Mouse (Mus musculus) neural tube, embryonic 10.5 days (tissue): ENCODE data around the gene Map1b.
A peak's percentile ranks its signal among the peaks of the same experiment; 100 is the strongest.

Source experiments
- DNase-seq: peaks from one replicate; pipeline ENCODE4 v3.0.0-alpha.2; 2017; ENCODE audit warnings: low spot score; ENCODE audit errors: extremely low spot score

Gene Map1b

GRCm38 (mm10) chr13:99410611-99411515 lies 105.5 kb downstream of the Map1b start:
- no peak for DNase-seq

DNA sequence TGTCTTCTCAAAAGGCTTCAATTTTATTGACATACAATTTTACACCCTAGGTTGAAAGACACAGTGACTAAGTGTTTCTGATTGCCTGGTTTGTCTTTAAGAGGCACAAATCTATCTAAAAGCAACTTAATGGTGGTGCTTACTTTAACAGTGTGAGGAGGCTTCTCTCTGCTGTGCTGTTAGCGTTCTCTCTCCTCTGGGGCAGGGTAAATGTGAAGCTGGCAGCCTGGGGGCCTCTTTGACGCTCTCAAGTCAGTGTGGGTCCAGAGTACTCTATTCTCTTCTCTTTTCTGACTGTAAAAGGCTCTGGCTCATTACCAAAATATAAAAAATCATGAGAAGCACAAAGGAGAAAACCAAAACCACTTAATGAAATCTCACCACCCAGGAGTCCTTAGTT lies 107.1 kb downstream of the Map1b start:
- DNase-seq, result no peak

DNA sequence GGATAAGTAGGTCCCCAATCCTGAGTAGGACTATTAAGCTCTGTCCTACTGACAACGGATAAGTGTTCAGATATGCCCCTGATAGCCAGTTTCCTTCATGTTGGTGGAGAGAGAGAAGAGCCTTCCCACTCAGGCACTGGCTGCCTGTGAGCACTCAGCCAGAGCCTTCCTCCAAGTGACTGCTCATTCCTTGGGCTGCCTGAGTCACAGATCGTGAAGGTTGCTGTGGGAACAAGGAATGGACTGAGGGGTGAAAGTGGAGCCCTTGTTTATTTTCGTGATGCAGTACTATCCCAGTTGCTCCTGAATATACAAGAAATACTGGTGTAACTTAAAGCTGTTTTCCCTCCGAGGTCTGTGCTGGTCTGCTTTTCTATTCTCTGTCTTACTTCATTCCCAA lies 117.0 kb downstream of the Map1b start:
- DNase-seq, result no peak

DNA sequence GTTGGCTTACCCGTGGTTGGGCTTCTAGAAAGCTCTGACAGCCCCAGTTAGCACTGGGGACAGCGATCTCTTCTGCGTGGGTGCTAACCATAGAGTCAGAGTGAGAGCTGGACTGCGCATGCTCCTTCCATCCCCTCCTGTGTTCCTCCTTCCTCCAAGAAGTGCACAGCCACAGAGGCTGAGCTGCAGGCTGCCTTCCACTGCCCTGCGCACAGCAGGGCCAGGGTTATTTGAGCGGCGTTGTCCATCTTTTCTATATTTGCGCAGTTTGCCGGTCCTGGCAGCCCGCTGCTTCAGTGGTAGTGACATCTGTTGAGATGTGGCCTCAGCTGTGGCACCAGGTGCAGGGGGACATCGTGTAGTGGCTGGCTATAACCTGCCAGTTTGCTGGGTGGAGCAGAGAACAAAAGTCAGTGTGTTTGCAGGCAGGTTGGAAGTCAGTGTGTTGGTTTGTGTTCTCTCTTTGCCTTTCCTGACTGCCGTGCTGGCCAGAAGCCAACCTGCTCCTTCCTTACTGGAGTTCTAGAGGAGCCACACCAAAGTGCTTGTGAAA lies 118.1 kb downstream of the Map1b start:
- no peak for DNase-seq

- no peak for DNase-seq
These were observed 119.1 kb downstream of the Map1b start for GRCm38 (mm10) chr13:99397228-99397627.

DNA sequence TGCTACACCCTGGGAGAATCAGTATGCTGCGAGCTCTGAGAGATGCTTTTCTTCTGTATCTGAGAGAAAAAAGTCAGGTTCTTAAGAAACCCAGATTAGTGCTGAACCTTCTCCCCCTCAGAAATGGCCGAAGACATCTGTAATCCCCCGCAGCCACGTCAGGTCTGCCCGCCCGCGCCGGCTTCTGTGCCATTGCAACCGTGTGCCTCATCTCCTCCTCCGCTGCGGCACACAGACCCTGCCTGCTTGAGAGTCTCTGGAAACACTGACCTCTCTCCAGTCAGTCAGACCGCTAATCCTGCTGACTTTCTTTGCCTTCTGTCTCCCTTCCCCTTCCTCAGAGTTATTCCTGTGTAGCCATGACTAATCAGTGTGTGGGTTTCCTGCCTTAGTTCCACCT lies 120.8 kb downstream of the Map1b start:
- no peak for DNase-seq

DNA sequence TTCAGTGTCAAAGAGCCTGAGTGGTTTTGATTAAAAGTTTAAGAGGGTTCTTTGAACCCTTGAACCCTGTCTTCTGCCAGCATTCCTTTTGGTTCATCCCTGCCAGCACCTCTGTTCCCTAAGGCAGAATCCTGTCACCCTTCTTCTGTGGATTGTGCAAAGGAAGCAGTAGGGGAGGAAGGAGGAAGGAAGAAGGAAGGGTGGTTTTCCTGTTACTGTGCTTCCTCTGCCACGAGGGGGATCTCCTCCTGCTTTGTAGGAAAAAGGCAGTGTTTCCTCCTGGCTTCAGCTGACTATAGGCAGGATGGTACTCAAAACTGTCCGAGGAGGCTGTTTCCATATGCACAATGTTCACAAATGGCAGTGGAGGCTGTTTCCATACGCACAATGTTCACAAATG lies 121.6 kb downstream of the Map1b start:
- no peak for DNase-seq

DNA sequence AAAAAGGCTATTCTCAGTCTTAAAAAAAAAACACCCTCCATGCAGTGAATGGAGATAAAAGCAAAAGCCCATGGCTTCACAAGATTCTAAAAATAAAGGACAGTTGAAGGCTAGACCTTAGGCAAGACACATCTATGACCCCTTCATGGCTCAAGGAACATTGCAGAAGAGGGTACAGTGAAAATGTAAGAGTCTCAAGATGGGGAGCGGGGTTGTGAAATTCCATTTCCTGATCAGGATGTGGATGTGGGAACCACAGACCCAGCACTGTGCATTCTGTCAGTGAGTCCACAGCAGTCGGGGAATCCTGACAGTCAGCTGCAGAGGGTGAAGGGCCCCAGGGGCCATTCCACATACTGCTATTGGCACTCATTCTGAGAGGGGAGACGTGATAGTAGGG lies 123.2 kb downstream of the Map1b start:
- no peak for DNase-seq

DNA sequence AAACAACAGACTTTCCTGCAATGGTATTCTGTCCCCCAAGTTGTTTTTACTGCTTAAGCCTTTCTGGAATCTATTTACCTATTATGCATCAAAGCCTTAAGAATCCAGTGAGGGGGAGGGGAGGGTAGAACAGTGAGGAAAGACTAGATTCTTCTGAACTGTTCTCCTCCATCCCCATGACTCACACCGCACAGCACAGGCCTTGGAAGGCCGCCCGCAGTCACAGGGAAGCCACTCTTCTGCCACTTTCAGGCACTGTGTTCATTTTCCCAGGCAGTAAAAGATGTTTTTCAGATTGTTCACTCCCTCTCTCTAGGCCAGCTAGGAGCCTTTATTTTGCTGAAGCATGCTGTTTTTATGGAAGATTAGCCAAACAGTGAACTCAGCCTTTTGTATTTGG lies 124.9 kb downstream of the Map1b start:
- DNase-seq, result no peak

DNA sequence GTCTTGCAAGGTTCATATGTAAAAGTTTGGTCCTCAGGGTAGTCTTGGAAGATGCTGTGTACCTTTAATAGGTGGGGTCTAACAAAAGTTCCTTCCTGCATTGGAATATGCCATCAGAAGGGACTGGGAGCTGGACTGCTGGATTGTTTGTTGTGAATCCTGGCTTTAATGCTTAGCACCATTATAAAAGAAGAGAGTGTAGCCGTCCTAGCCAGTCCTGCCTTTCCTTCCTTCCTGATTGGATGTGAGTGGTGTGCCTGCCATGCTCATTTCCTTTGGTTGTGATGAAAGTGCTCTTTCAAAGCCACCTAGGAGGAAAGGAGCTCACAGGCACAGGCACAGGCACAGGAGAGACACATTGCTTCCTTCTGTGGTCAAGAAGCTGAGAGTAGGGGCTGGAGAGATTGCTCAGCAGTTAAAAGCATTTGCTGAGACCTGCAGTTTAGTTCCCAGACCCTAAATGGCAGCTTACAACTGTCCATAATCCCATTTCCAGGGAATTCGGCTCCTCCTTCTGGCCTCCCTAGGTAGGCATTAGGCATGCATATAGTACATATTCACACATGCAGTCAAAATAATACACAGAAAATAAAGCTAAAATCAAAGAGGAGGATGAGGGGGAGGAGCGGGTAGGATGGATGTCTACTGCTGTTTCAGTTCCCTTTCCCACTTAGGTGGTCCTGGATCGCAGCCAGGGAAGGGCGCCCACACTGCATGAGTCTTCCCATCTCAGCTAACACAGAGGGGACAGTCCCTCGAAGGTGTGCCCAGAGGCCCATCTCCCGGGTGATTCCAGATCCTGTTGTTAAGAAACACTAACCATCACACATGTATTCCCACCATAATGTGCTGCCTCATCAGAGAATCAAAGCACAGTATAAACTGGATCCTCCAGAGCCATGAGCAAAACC lies 128.2 kb downstream of the Map1b start:
- no peak for DNase-seq

DNA sequence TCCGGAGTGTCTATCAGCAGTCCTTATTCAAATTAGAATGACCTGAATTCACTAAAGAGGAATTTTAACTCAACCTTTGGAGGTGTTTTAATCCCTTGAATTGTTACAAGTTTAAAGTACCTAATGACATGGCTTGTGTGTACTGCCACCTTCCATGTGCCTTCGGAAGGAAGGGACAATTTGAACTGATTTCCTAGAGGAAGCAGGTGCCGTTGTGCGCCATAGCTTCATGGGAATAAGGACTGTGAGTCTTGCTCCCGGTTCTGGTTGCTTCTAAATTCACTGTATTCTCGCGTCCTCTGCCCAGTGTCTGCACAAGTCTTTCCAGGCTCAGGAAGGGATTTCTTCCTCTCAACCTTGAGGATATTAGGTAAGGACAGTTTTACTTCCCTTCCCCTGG lies 130.0 kb downstream of the Map1b start:
- no peak for DNase-seq

DNA sequence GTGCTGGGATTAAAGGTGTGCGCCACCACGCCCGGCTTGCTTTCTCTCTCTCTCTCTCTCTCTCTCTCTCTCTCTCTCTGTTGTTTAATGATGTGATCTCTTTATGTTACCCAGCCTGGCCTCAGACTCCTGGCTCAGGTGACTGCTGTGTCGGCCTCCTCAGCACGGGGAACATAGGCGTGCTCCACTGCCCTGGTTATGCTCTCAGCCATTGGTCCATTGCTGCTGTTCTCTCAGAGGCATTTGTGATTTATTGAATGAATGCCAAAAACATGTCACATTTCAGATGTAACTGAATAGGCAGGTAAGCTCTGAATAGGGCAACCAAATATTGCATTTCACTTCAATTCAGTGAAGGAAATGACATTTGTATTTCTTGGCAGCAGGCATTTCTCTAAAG lies 130.4 kb downstream of the Map1b start:
- no peak for DNase-seq

DNA sequence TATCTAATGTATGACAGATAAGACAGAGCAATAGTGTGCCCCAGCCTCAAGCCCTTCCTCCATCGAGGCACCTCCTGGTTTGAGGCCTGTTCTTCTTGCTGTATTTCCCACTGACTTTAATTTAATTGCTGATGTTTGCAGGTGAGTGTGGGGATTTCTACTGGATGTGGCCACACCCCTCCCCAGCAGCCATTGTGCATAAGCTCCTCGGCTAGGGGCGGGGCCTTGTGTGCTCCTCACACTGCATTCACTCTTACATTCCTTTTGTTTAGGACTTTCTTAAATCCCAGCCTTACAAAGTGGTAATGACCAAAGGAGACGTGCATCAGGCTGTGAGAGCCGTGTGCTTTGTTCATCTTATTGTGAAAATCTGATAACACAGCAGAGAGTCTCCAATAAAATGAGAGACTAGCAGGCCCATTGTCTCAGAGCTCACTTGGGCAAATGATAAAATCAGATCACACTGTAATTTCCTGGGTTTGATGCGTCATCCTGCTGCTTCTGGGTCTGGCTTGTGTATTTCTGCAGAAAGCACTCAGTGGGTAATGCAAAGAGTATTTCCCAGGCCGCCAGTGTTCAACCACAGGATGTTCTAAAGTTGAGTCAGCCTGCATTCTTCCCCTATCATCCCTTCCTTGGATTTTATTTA lies 131.7 kb downstream of the Map1b start:
- DNase-seq, result no peak

GRCm38 (mm10) chr13:99382373-99382772 lies 134.0 kb downstream of the Map1b start:
- DNase-seq, result no peak

GRCm38 (mm10) chr13:99378223-99378622 lies 138.1 kb downstream of the Map1b start:
- no peak for DNase-seq

- no peak for DNase-seq
These were observed 139.3 kb downstream of the Map1b start for GRCm38 (mm10) chr13:99377055-99377454.

DNA sequence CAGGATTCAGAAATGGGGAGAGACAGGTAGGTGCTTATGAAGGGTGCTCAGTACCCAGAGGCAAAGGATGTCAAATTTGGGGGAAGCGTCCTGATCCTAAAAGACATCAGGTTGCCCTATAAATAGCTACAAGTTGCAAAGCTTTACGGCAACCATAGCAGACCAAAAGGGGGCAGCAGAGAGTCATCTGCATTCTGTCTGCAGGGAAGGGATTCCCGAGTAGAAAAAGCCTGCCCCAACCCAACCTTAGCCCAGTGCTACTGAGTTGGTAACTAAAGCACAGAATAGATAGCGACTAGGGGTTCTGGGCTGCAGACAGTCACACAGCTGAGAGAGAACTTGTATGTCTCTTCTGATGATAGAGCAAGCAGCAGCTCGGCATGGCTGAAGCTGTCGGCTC lies 140.8 kb downstream of the Map1b start:
- peak; percentile 81 for DNase-seq

- no peak for DNase-seq
These were observed 142.1 kb downstream of the Map1b start for GRCm38 (mm10) chr13:99374191-99374590.

DNA sequence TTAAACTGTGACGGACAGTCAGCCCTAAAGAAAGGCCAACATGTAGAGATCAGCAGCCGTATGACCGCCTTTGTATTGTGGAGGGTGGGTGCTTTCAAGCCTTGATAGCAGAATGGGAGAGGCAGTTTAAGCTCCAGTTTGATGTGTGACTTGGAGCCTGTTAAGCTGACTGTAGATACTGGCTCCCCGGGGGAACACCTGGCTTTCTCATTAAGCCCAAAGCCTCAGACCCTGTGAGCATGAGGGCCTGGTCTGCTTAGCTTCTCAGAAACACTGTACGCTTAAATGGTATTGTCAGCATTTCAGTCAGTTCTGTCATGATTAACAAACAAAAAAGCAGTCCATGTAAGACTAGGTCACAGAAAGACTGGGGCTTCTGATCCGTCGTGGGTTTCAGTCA lies 142.7 kb downstream of the Map1b start:
- DNase-seq, result no peak
